12 mouse cellular contexts compared by ENCODE assay signal in the genomic region with DNA sequence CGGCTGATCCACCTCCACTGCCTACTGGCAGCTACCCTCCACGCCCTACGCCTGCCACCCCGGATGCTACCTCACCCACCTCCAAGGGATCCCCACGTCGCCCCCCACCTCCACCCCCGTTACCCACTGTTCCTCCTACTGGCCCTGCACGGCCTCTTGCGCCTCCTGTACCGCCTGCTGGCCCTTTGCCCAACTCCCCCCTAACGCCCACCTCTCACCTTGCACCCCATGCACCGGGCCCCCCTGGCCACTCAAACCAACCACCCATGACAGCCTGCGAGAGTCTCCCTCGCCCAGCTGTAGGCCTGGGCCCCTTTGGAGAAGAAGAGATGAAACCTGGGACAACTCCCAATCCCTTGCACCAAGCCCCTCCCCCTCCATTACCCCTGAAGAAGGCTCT.
DNase-seq lines count a peak whose midpoint lies in the region; ATAC-seq and TF ChIP-seq lines count a peak whose summit lies in the region.
"Had no signal": no experiment of that assay in that cellular context is flagged by ENCODE, and none has a peak within 500 bp of the region (broad histone marks: within the 10 kb centered on the region; RNA-seq: fewer than 3 reads in every experiment).

No protein-coding gene starts in this region.

- H3K9me3 ChIP-seq in limb, embryonic 10.5 days (replicated peaks): no peaks in the 10 kb centered on the region
- H3K9me3 ChIP-seq in stomach, embryonic 16.5 days (replicated peaks; ENCODE audit: control insufficient read depth, low read length): no peaks in the 10 kb centered on the region
- H3K9me3 ChIP-seq: midbrain, embryonic 15.5 days; neural tube, embryonic 12.5 days had no signal

- 0 out of 2 replicates have a peak overlapping the region, but pooled peaks have one; percentile 33 for H3K9ac ChIP-seq in liver, adult 2 months (ENCODE audit: low read depth, low read length)
- no peak overlapping the region for H3K9ac ChIP-seq in stomach, embryonic 16.5 days (ENCODE audit: low read length)
- H3K9ac ChIP-seq: lung, embryonic 14.5 days; midbrain, embryonic 15.5 days; neural tube, embryonic 12.5 days had no signal

- peak; percentile 42; the same call in 1 of the 2 replicates for ATAC-seq in stomach, embryonic 16.5 days (ENCODE audit: insufficient read depth, low FRiP score)
- ATAC-seq: midbrain, embryonic 15.5 days had no signal

- peaks cover 11% of the 10 kb centered on the region for H3K36me3 ChIP-seq in liver, adult 2 months (ENCODE audit: control insufficient read depth, insufficient read depth, low read length)
- peaks cover 8% of the 10 kb centered on the region for H3K36me3 ChIP-seq in limb, embryonic 10.5 days
- no peaks in the 10 kb centered on the region for H3K36me3 ChIP-seq in stomach, embryonic 16.5 days (ENCODE audit: control insufficient read depth, insufficient read depth, low read length)
- H3K36me3 ChIP-seq: midbrain, embryonic 15.5 days; neural tube, embryonic 12.5 days had no signal

- DNase-seq in liver, adult 2 months (ENCODE audit: extremely low read depth, low read depth, low spot score): no peak
- DNase-seq in liver: no peak
- DNase-seq in thymus, postnatal 14 days: peak; percentile 48
- no peak for DNase-seq in thymus, adult 18-20 months
- DNase-seq in limb, embryonic 10.5 days (ENCODE audit: low spot score): no peak
- DNase-seq in T-cell, adult 2 months (ENCODE audit: low spot score): no peak
- DNase-seq: cerebellum, adult 11-12 months; heart, postnatal 10 days; lung, embryonic 14.5 days had no signal

- peak overlapping the region; percentile 30; the same call in 1 of the 2 replicates for H3K27ac ChIP-seq in liver, adult 2 months (replicated peaks; ENCODE audit: insufficient read depth, low read depth, low read length)
- peak overlapping the region; percentile 44 for H3K27ac ChIP-seq in limb, embryonic 10.5 days
- H3K27ac ChIP-seq in stomach, embryonic 16.5 days (ENCODE audit: low read length): no peak overlapping the region
- H3K27ac ChIP-seq: midbrain, embryonic 15.5 days; neural tube, embryonic 12.5 days had no signal

- H3K4me3 ChIP-seq in liver, adult 2 months (ENCODE audit: insufficient read depth, low read depth, low read length): peak overlapping the region; percentile 29; the same call in 1 of the 2 replicates
- no peak overlapping the region for H3K4me3 ChIP-seq in limb, embryonic 10.5 days
- H3K4me3 ChIP-seq in stomach, embryonic 16.5 days (replicated peaks; ENCODE audit: low read length): no peak overlapping the region
- H3K4me3 ChIP-seq: midbrain, embryonic 15.5 days; neural tube, embryonic 12.5 days had no signal

- TF ChIP-seq CTCF in liver, adult 2 months (IDR thresholded peaks at IDR 0.05; ENCODE audit: low read depth, low read length): no peak

- H3K4me2 ChIP-seq in stomach, embryonic 16.5 days (ENCODE audit: low read depth, low read length): no peak overlapping the region
- H3K4me2 ChIP-seq: lung, embryonic 14.5 days; midbrain, embryonic 15.5 days; neural tube, embryonic 12.5 days had no signal

- 92% methylated on average over 14 of the region's 14 CpGs for WGBS in liver, adult 2 months
- WGBS in limb, embryonic 10.5 days: 88% methylated on average over 14 of the region's 14 CpGs
- WGBS in stomach, embryonic 16.5 days: 81% methylated on average over 14 of the region's 14 CpGs

- no peak for TF ChIP-seq POLR2A in liver, adult 2 months (IDR thresholded peaks at IDR 0.05; ENCODE audit: extremely low read depth, insufficient read depth, low read length)

- no peaks in the 10 kb centered on the region; the same call in 1 of the 2 replicates for H3K79me2 ChIP-seq in liver, adult 2 months (ENCODE audit: control insufficient read depth, insufficient read depth, low read length)

- no peaks in the 10 kb centered on the region for H3K27me3 ChIP-seq in liver, adult 2 months (ENCODE audit: control insufficient read depth, insufficient read depth, low read length)
- H3K27me3 ChIP-seq in limb, embryonic 10.5 days (ENCODE audit: low read depth, poor library complexity, severe bottlenecking): no peaks in the 10 kb centered on the region
- no peaks in the 10 kb centered on the region for H3K27me3 ChIP-seq in stomach, embryonic 16.5 days (ENCODE audit: control insufficient read depth, insufficient read depth, low read length)
- H3K27me3 ChIP-seq: midbrain, embryonic 15.5 days; neural tube, embryonic 12.5 days had no signal

- no peaks in the 10 kb centered on the region for H3K4me1 ChIP-seq in liver, adult 2 months (ENCODE audit: control insufficient read depth, insufficient read depth, low read length)
- H3K4me1 ChIP-seq in limb, embryonic 10.5 days: peaks cover 22% of the 10 kb centered on the region
- no peaks in the 10 kb centered on the region for H3K4me1 ChIP-seq in stomach, embryonic 16.5 days (ENCODE audit: control insufficient read depth, insufficient read depth, low read length)
- H3K4me1 ChIP-seq: midbrain, embryonic 15.5 days; neural tube, embryonic 12.5 days had no signal
